Mouse (Mus musculus): ENCODE measurements at regions not wholly inside any gene's neighbourhood (a gene's known extent, or its start where the extent isn't known, plus 50 kb on each side); places are given as distances from the start of the nearest gene placed in this dataset.

DNA sequence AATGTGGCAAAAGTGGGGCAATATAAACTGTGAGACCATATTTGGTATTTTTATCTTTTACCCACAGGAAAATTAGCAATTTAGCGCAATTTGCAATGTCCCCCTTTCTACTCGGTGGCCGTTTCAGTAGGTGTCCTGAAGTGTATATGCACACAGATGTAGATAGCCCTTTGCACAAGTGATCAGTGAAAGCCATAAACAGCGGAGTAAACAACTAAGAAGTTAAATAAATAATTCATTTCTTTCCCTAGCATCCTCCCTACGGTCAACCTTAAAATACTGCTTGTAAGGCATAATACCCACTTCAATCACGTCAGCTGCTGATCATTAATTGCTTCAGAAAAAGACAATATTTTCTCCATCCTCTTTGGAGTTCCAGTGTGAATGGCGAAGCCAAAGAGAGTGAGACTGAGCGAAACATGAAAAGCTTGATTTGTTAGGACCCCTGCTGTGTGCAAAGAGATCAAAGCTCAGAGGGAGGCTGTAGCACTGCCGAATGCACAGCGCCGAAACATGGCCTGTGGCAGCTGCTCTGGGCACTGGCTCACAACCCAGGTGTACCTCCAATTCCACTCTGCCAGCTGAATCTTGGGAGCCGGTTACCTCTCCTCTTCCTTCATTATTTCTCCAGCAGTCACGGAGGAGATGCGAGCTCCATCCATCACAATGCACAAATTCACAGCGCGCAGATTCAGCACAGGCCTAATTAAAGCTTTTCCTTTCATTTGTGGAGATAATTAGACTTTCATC, 618.1 kb upstream of the Tenm3 start:
- H3K9ac ChIP-seq (ENCODE audit: low read length) = no peak overlapping the region
- H3K27ac ChIP-seq (ENCODE audit: low read depth, low read length) = peak overlapping the region; percentile 35
- no peaks in the 10 kb centered on the region for H3K36me3 ChIP-seq (ENCODE audit: control insufficient read depth, insufficient read depth, low read length)
- no peaks in the 10 kb centered on the region for H3K9me3 ChIP-seq (ENCODE audit: control insufficient read depth, low read length)
- H3K27me3 ChIP-seq (ENCODE audit: control insufficient read depth, insufficient read depth, low read length) = no peaks in the 10 kb centered on the region
- WGBS = 12% methylated on average over 16 of the region's 16 CpGs
- H3K4me1 ChIP-seq (ENCODE audit: control insufficient read depth, insufficient read depth, low read length) = peaks cover 14% of the 10 kb centered on the region
- DNase-seq (ENCODE audit: low spot score, missing footprints) = peak; percentile 94
- H3K4me3 ChIP-seq (ENCODE audit: low read depth, low read length) = no peak overlapping the region
- ATAC-seq (ENCODE audit: low FRiP score) = peak; percentile 87
- peak overlapping the region; percentile 29; the same call in 1 of the 2 replicates for H3K4me2 ChIP-seq

DNA sequence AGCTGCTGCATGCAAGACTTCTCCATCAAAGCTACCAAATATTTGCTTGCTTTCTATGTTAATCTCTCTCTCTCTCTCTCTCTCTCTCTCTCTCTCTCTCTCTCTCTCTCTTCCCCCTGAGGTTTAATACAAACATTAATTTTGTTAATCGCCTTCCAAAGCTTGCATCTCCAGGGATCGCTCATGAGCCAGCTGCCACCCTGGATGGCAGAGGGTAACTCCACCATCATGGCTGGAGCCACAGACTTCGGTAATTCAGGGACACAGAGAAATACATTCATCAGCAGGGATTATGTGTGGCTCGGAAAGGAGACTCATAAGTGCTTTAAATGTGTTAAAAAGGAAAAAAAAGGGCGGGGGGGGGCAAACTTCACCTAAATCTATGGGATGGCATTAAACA, 601.7 kb upstream of the Tenm3 start:
- Histone ChIP-seq H3K27ac (ENCODE audit: low read depth, low read length) (no peak overlapping the region), H3K4me3 (ENCODE audit: low read depth, low read length) (no peak overlapping the region), H3K36me3 (ENCODE audit: control insufficient read depth, insufficient read depth, low read length) (no peaks in the 10 kb centered on the region), H3K27me3 (ENCODE audit: control insufficient read depth, insufficient read depth, low read length) (no peaks in the 10 kb centered on the region), H3K4me1 (ENCODE audit: control insufficient read depth, insufficient read depth, low read length) (0 out of 2 replicates have a peak, but pooled peaks cover 4% of the 10 kb centered on the region), H3K9me3 (ENCODE audit: control insufficient read depth, low read length) (no peaks in the 10 kb centered on the region), H3K4me2 (no peak overlapping the region), H3K9ac (ENCODE audit: low read length) (no peak overlapping the region)
- DNase-seq (ENCODE audit: low spot score, missing footprints) (peak; percentile 78), ATAC-seq (ENCODE audit: low FRiP score) (peak; percentile 55; the same call in 1 of the 2 replicates)
- 61% methylated on average over 5 of the region's 5 CpGs for WGBS

DNA sequence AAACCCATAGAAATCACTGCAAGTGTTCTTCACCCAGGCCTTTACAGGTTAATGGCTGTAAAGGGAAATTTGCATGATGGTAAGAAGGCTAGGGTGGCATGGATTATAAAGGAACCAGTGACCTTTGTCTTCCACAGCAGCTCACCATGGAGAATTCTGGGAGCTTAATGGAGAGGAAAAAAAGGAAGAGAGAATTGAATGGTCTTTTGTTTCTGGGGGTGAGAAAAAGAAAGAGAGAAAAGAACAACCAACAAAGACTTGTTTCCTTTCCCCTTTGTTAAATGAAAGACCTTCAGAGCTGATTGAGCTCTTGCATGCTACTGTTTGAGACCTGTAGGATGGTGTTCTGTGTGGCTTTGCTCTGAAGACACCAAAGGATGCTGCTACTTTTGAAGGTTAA, 597.5 kb upstream of the Tenm3 start:
- Histone ChIP-seq H3K27ac (ENCODE audit: low read depth, low read length) (no peak overlapping the region), H3K4me2 (no peak overlapping the region), H3K4me3 (ENCODE audit: low read depth, low read length) (no peak overlapping the region), H3K9me3 (ENCODE audit: control insufficient read depth, low read length) (no peaks in the 10 kb centered on the region), H3K27me3 (ENCODE audit: control insufficient read depth, insufficient read depth, low read length) (no peaks in the 10 kb centered on the region; the same call in 1 of the 2 replicates), H3K9ac (ENCODE audit: low read length) (no peak overlapping the region), H3K36me3 (ENCODE audit: control insufficient read depth, insufficient read depth, low read length) (no peaks in the 10 kb centered on the region), H3K4me1 (ENCODE audit: control insufficient read depth, insufficient read depth, low read length) (0 out of 2 replicates have a peak, but pooled peaks cover 4% of the 10 kb centered on the region)
- DNase-seq (ENCODE audit: low spot score, missing footprints) (peak; percentile 86), ATAC-seq (ENCODE audit: low FRiP score) (no peak)

DNA sequence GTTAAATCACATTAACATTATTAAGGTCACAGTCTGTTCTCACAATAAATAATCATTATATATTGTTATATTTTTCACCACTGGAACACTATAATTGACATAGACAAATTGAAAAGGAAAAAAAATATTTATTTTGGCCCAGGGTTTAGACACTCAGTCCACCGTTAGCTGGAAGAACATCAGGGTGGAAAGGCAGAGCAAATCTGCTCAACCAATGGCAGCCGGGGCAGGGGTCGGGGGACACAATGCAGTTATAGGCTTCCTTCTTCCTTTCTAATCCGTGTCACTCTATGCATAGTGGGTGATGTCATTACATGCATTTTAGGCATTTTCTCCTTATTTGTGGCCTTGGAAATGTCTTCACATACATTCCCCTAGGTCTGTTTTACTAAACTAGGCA, 552.8 kb upstream of the Tenm3 start:
- WGBS = 81% methylated on average over 4 of the region's 4 CpGs
- ATAC-seq (ENCODE audit: low FRiP score) = no peak
- no peaks in the 10 kb centered on the region for H3K9me3 ChIP-seq (ENCODE audit: control insufficient read depth, low read length)
- H3K4me3 ChIP-seq (ENCODE audit: low read depth, low read length) = no peak overlapping the region
- no peaks in the 10 kb centered on the region for H3K36me3 ChIP-seq (ENCODE audit: control insufficient read depth, insufficient read depth, low read length)
- H3K27me3 ChIP-seq (ENCODE audit: control insufficient read depth, insufficient read depth, low read length) = no peaks in the 10 kb centered on the region
- H3K4me2 ChIP-seq = no peak overlapping the region
- H3K27ac ChIP-seq (ENCODE audit: low read depth, low read length) = no peak overlapping the region
- DNase-seq (ENCODE audit: low spot score, missing footprints) = no peak
- H3K4me1 ChIP-seq (ENCODE audit: control insufficient read depth, insufficient read depth, low read length) = no peaks in the 10 kb centered on the region
- no peak overlapping the region for H3K9ac ChIP-seq (ENCODE audit: low read length)

DNA sequence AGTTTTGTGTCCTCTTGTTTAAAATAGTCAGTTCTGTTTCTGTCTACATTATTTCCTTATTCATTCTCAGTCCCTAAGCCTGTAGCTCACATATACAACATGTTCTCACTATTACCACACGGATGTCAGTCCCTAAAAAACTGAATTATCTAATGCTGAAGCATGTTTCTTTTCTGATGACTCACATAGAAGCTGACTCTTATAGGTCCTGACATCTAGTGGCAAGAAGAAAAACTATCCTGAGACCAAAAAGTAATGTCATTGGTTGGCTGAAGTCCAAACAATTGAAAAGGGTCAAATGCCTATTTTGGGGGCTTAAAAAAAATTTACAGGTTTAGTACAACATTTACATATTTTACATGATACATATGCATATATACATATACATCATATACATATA, 551.3 kb upstream of the Tenm3 start:
- Histone ChIP-seq H3K9me3 (ENCODE audit: control insufficient read depth, low read length) (no peaks in the 10 kb centered on the region), H3K4me3 (ENCODE audit: low read depth, low read length) (no peak overlapping the region), H3K4me2 (no peak overlapping the region), H3K27me3 (ENCODE audit: control insufficient read depth, insufficient read depth, low read length) (no peaks in the 10 kb centered on the region), H3K4me1 (ENCODE audit: control insufficient read depth, insufficient read depth, low read length) (no peaks in the 10 kb centered on the region), H3K9ac (ENCODE audit: low read length) (no peak overlapping the region), H3K36me3 (ENCODE audit: control insufficient read depth, insufficient read depth, low read length) (no peaks in the 10 kb centered on the region), H3K27ac (ENCODE audit: low read depth, low read length) (no peak overlapping the region)
- no peak for ATAC-seq (ENCODE audit: low FRiP score)
- no peak for DNase-seq (ENCODE audit: low spot score, missing footprints)
- WGBS = 35% methylated on average over 1 of the region's 1 CpGs

DNA sequence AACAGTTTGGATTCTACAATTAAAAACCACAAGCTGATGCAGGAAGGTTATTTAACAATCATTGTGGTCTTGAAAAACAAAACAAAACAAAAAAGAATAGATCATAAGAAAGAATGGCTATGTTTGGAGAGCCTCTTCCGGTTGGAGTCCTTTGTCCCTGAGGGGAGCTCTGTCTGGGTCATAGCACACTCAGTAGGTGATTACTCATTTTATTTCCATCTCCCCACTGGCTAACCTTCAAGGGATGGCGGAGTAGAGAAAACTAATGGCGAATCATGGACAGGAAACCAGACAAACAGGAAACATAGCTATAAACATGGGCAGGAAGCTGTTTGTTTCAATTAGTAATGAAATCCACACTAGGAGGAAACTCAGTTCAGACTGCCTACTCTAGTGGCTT, 545.8 kb upstream of the Tenm3 start:
- no peaks in the 10 kb centered on the region for H3K36me3 ChIP-seq (ENCODE audit: control insufficient read depth, insufficient read depth, low read length)
- 74% methylated on average over 3 of the region's 3 CpGs for WGBS
- H3K9me3 ChIP-seq (ENCODE audit: control insufficient read depth, low read length) = no peaks in the 10 kb centered on the region
- no peak overlapping the region for H3K4me3 ChIP-seq (ENCODE audit: low read depth, low read length)
- H3K27ac ChIP-seq (ENCODE audit: low read depth, low read length) = no peak overlapping the region
- no peaks in the 10 kb centered on the region for H3K27me3 ChIP-seq (ENCODE audit: control insufficient read depth, insufficient read depth, low read length)
- ATAC-seq (ENCODE audit: low FRiP score) = no peak
- H3K4me1 ChIP-seq (ENCODE audit: control insufficient read depth, insufficient read depth, low read length) = no peaks in the 10 kb centered on the region
- no peak overlapping the region for H3K9ac ChIP-seq (ENCODE audit: low read length)
- no peak overlapping the region for H3K4me2 ChIP-seq
- DNase-seq (ENCODE audit: low spot score, missing footprints) = no peak

DNA sequence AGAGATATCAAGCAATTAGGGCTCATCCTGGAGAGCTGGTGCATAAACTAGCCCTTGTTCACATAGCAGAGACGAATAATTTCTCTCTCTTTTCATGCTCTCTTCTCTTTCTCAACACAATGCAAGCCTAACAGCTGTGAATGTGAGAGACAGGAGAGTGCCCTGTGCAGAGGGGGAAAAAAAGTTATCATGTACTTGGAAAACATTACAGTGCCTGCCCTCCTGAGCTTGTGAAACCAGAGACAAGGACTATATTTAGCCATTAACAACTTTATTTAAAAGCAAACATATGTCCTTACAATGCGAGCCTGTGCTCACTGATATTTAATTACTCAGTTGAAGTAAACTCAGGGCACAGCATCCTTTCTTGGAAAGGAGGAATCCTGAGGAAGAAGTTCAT, 543.8 kb upstream of the Tenm3 start:
- Histone ChIP-seq H3K27me3 (ENCODE audit: control insufficient read depth, insufficient read depth, low read length) (no peaks in the 10 kb centered on the region), H3K36me3 (ENCODE audit: control insufficient read depth, insufficient read depth, low read length) (no peaks in the 10 kb centered on the region), H3K9ac (ENCODE audit: low read length) (no peak overlapping the region), H3K9me3 (ENCODE audit: control insufficient read depth, low read length) (no peaks in the 10 kb centered on the region), H3K4me3 (ENCODE audit: low read depth, low read length) (no peak overlapping the region), H3K27ac (ENCODE audit: low read depth, low read length) (no peak overlapping the region), H3K4me2 (no peak overlapping the region), H3K4me1 (ENCODE audit: control insufficient read depth, insufficient read depth, low read length) (no peaks in the 10 kb centered on the region)
- no peak for ATAC-seq (ENCODE audit: low FRiP score)
- DNase-seq (ENCODE audit: low spot score, missing footprints) = no peak
- WGBS = 55% methylated on average over 2 of the region's 2 CpGs

DNA sequence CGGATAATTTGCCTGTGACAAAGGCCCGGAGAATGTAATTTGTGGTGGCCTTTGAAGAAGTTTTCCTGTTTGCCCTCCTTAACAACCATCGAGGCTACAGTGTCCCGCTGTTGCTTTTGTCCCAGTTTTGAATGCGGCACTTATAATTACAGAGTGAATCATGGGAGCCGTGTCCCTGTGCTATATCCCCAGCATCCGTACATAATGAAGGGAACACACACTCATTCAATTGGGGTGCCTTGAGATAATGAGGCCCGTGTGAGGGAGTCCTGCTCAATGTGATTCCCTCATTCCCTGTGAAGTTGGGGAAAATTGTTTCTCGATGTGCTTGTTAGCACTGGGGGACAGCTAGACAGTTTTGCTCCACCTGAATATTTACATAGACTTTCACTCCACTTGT, 528.9 kb upstream of the Tenm3 start:
- no peaks in the 10 kb centered on the region for H3K27me3 ChIP-seq (ENCODE audit: control insufficient read depth, insufficient read depth, low read length)
- no peak for ATAC-seq (ENCODE audit: low FRiP score)
- no peak for DNase-seq (ENCODE audit: low spot score, missing footprints)

DNA sequence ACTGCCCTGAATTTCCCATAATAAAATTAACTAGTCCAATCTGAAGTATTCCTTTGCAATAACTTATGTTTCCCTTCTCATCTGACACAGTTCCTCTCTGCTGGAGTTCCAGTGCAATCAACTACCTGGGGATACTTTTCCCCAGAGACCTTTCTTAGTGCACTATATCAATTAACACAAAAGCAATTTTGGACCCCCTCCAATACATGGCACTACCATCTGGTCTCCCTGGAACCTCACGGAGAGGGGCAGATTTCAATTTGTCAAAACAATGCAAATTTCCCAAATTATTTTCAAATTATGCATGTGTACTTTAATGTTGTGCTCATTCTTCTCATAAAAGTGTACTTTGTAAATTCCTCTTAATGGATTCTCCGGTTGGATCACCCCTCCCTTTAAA, 518.9 kb upstream of the Tenm3 start:
- Histone ChIP-seq H3K27ac (ENCODE audit: low read depth, low read length) (no peak overlapping the region), H3K27me3 (ENCODE audit: control insufficient read depth, insufficient read depth, low read length) (no peaks in the 10 kb centered on the region), H3K4me2 (no peak overlapping the region), H3K9me3 (ENCODE audit: control insufficient read depth, low read length) (no peaks in the 10 kb centered on the region), H3K4me3 (ENCODE audit: low read depth, low read length) (no peak overlapping the region), H3K4me1 (ENCODE audit: control insufficient read depth, insufficient read depth, low read length) (no peaks in the 10 kb centered on the region; the same call in 1 of the 2 replicates), H3K36me3 (ENCODE audit: control insufficient read depth, insufficient read depth, low read length) (no peaks in the 10 kb centered on the region), H3K9ac (ENCODE audit: low read length) (no peak overlapping the region)
- WGBS = 92% methylated on average over 2 of the region's 2 CpGs
- DNase-seq (ENCODE audit: low spot score, missing footprints) (no peak), ATAC-seq (ENCODE audit: low FRiP score) (no peak)

More for the DNA sequence above, 528.9 kb upstream of the Tenm3 start:
- H3K9me3 ChIP-seq (ENCODE audit: control insufficient read depth, low read length) = no peaks in the 10 kb centered on the region
- 87% methylated on average over 9 of the region's 9 CpGs for WGBS
- H3K4me3 ChIP-seq (ENCODE audit: low read depth, low read length) = no peak overlapping the region
- no peak overlapping the region for H3K4me2 ChIP-seq
- no peak overlapping the region for H3K9ac ChIP-seq (ENCODE audit: low read length)
- no peak overlapping the region for H3K27ac ChIP-seq (ENCODE audit: low read depth, low read length)
- H3K36me3 ChIP-seq (ENCODE audit: control insufficient read depth, insufficient read depth, low read length) = no peaks in the 10 kb centered on the region
- no peaks in the 10 kb centered on the region for H3K4me1 ChIP-seq (ENCODE audit: control insufficient read depth, insufficient read depth, low read length)
